Mouse (Mus musculus) lung, postnatal 10 days (tissue): Measurements from ENCODE around the gene Gm7876.
"Not testable (repeated sequence)": the region's sequence is repeated elsewhere in the genome, so short reads cannot be mapped to it uniquely, and the experiment has no call there.

Experiments
- DNase-seq: peaks from one replicate; pipeline ENCODE4 v3.0.0; 2021

Gm7876 gene

GRCm38 (mm10) chr14:4708938-4709337, at the start of gene Gm7876:
Gene Gm7876, plus strand, starts transcription at chr14:4709238.
- DNase-seq, result not testable (repeated sequence)

- not testable (repeated sequence) for DNase-seq
Observed at GRCm38 (mm10) chr14:4663892-4664291, 45.1 kb upstream of the Gm7876 start, which contains the start of gene Gm3239. Gene Gm3239, plus strand, starts transcription at chr14:4664192.

- not testable (repeated sequence) for DNase-seq
Observed at GRCm38 (mm10) chr14:4726038-4726880, 17.2 kb downstream of the Gm7876 start, which contains the start of gene Gm3252. Gene Gm3252, plus strand, starts transcription at chr14:4726775.
